Mouse (Mus musculus) effector memory CD4-positive, alpha-beta T cell, adult 5 months (primary cell): ENCODE measurements around the gene Olfr56. TPM values are rescaled to one million over a fixed set of nuclear protein-coding genes. Genes with fewer than 3 reads are reported as not detected.

Experiments used
- polyA plus RNA-seq: library from polyadenylated mRNA; unstranded; fragments of 100-300 nt; shearing (Covaris generic); gene quantifications from one replicate; pipeline ENCODE4 v1.2.1, GENCODE M21; 2017

Gene Olfr56
- polyA plus RNA-seq, result 0.65 TPM

GRCm38 (mm10) chr11:48978240-48978939 lies at the start of gene Olfr56:
Gene Olfr56 (plus strand): TSS chr11:48978889.

DNA sequence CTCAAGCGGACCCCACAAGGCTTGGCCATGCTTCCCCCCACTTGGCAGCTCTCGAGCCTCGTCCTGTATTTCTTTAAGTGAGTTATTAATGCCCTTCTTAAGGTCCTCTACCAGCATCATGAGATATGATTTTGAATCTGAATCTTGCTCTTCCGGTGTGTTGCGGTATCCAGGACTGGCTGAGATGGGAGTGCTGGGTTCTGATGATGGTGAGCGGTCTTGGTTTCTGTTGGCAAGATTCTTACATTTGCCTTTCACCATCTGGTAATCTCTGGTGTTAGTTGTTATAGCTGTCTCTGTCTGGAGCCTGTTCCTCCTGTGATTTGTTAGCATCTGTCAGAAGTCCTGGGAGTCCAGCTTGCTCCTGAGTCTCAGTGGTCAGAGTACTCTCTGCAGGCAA lies 32.6 kb upstream of the Olfr56 start, which contains the start of gene Psme2b:
TSS of gene Psme2b (minus strand) at position 101 of the 400 bp plus-strand sequence.

GRCm38 (mm10) chr11:48979251-48979650 lies 562 bp downstream of the Olfr56 start, which contains the start of gene 9930111J21Rik1:
Gene 9930111J21Rik1 (minus strand): TSS chr11:48979398.

DNA sequence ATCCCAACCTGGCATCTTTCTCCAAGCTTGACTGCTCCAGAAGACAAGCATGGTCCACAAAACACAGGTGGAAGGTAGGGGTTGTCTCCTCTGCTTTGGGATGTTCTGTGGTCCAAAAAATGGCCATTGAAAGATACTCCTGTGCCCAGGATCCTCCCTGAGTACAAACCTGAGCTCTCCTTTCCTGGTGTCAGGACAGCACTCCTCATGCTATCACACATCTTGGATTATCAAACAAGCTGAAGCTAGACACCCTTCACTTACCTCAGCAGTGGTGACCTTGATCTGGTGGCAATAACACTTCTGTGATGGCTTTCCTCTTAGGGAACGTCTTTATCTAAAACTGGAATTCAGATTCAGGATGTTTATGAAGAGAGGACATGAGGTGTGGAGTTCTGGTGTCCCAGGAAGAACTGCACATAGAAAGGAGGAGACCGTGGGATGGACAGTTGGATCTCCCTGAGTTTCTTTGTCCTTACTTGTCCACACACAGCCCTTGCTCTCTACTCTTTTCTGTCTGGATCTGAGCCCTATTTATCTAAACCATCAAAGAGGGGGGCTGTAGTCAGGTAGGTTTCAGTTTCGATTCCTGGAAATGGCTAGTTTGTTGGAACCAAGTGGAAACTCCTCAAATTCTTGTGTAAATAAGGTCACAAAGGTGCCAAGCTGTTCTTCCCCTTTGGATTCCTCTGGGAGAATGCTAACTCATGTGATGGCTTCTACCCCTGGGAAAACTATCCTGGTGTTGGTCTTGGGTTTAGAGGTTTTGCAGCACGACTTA lies 13.2 kb downstream of the Olfr56 start, which contains the start of gene Gm12185:
TSS of gene Gm12185 (minus strand) at position 487 of the 781 bp plus-strand sequence.

GRCm38 (mm10) chr11:48994018-48994417 lies 15.3 kb downstream of the Olfr56 start, which contains the start of gene Tgtp1:
Gene Tgtp1 (minus strand): TSS chr11:48994172.

DNA sequence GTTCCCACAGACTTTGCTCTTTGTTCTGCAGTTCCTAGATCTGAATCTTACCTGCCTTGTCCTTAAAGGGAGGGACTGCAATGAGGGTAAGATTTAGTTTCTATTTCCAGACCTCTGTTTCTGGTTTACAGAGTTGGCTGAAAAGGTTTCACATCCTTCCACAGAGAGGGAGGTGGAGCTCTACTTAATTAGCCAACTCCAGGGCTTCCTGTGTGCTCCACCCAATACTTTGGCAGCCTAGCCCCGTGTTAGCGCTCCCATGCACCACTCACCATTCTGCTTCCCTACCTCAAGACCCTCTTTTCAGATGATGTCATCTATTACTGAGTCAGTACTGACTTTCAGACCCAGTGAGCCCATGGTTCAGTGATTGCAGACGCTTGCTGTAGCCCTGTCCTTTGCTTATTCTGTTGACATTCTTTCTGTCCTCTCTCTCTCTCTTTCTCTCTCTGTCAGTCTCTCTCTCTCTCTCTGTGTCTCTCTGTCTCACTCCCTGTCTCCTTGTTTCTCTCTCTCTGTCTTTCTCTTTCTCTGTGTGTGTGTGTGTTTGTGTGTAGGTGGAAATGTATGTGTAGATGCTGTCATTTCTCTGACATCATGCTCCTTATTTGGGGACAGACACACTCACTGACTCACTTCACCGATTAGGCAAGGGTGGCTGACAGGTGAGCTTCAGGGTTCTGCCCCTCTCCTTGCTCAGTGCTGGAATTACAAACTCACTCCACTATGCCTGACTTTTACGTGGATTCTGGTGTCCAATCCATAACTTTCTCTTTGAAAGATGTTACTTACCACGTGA lies 72.6 kb downstream of the Olfr56 start, which contains the start of gene 9930111J21Rik2:
TSS of gene 9930111J21Rik2 (minus strand) at position 150 of the 799 bp plus-strand sequence.

GRCm38 (mm10) chr11:49063713-49064469 lies 85.2 kb downstream of the Olfr56 start, which contains the start of gene Tgtp2:
Gene Tgtp2 (minus strand): TSS chr11:49064206.

GRCm38 (mm10) chr11:49076001-49076757 lies 97.5 kb downstream of the Olfr56 start, which contains the start of gene Ifi47:
Gene Ifi47 (plus strand): TSS chr11:49076587.

GRCm38 (mm10) chr11:49114774-49115173 lies 136.1 kb downstream of the Olfr56 start, which contains the start of gene Olfr1396:
Gene Olfr1396 (minus strand): TSS chr11:49114874.

DNA sequence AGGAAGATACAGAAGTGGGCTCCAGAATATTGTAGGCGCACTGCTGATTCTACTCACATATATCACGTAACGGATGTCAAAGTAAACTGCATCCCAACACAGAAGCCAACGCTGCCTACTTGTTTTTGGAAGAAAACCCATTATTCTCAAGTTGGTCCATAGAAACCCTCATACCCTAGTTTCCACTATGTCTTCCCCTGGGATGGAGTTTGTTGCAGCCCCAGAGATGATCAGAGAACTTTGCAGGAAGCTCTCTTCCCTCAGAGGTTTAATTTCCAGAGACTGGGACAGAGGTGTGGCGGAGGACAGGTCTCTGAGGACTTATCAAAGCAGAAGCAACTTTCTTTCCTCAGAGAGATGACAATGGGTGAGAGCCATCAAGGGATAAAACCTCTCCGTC lies 163.3 kb downstream of the Olfr56 start, which contains the start of gene Olfr1395:
TSS of gene Olfr1395 (plus strand) at position 301 of the 400 bp plus-strand sequence.

DNA sequence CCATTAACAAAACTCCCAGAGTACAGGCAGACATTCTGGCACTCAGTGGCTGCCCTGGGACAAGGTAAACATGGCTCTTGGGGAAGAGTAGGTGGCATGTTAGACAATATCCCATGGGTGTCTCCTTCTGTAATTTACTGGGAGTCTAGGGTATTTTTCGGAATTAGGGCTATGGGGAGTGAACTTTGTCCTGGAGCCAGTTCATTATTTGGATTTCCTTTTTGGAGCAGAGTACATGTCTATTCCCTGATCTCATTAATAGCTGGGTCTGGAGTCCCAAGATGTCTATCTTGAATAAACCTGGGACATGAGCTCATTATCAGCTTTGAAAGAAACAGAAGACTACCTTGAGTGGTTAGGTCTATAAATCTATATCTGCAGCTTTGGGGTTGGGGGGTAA lies 175.4 kb downstream of the Olfr56 start, which contains the start of gene Olfr1394:
TSS of gene Olfr1394 (plus strand) at position 301 of the 400 bp plus-strand sequence.

Other genes starting within 250 kb of the Olfr56 start
- 602 TPM for gene Rack1, start 178.6 kb upstream of the Olfr56 start, polyA plus RNA-seq
- 1.5 TPM for gene Trim41, start 161.5 kb upstream of the Olfr56 start, polyA plus RNA-seq
- 0.74 TPM for gene Trim7, start 152.7 kb upstream of the Olfr56 start, polyA plus RNA-seq
- 4.0 TPM for gene Gm12184, start 152.2 kb upstream of the Olfr56 start, polyA plus RNA-seq
- gene Irgm1, start 107.2 kb upstream of the Olfr56 start, polyA plus RNA-seq, result 35.5 TPM
- gene Gm5431, start 76.7 kb upstream of the Olfr56 start, polyA plus RNA-seq, result 0.46 TPM
- 102 TPM for gene Psme2b, start 32.7 kb upstream of the Olfr56 start, polyA plus RNA-seq
- 87.6 TPM for gene 9930111J21Rik1, start 509 bp downstream of the Olfr56 start, polyA plus RNA-seq
- 0.76 TPM for gene Gm12185, start 13.3 kb downstream of the Olfr56 start, polyA plus RNA-seq
- gene Tgtp1, start 15.3 kb downstream of the Olfr56 start, polyA plus RNA-seq, result 55.4 TPM
- gene 9930111J21Rik2, start 72.4 kb downstream of the Olfr56 start, polyA plus RNA-seq, result 73.9 TPM
- 90.7 TPM for gene Tgtp2, start 85.3 kb downstream of the Olfr56 start, polyA plus RNA-seq
- gene Ifi47, start 97.7 kb downstream of the Olfr56 start, polyA plus RNA-seq, result 130 TPM
- gene Olfr1396, start 136.0 kb downstream of the Olfr56 start, polyA plus RNA-seq, result not detected
- not detected for gene Olfr1395, start 163.4 kb downstream of the Olfr56 start, polyA plus RNA-seq
- not detected for gene Olfr1394, start 175.5 kb downstream of the Olfr56 start, polyA plus RNA-seq
- not detected for gene Btnl9, start 208.3 kb downstream of the Olfr56 start, polyA plus RNA-seq
- 69.8 TPM for gene Zfp62, start 224.4 kb downstream of the Olfr56 start, polyA plus RNA-seq